Mouse (Mus musculus) B cell, adult 2 months (primary cell): Measurements from ENCODE around the gene Resf1.
A peak's percentile ranks its signal among the peaks of the same experiment; 100 is the strongest.
"Not testable (repeated sequence)": the region's sequence is repeated elsewhere in the genome, so short reads cannot be mapped to it uniquely, and the experiment has no call there.

Experiments used
- DNase-seq, 2 experiments: peaks; one replicate each; pipeline ENCODE4 v3.0.0; 2022

Resf1 gene

DNA sequence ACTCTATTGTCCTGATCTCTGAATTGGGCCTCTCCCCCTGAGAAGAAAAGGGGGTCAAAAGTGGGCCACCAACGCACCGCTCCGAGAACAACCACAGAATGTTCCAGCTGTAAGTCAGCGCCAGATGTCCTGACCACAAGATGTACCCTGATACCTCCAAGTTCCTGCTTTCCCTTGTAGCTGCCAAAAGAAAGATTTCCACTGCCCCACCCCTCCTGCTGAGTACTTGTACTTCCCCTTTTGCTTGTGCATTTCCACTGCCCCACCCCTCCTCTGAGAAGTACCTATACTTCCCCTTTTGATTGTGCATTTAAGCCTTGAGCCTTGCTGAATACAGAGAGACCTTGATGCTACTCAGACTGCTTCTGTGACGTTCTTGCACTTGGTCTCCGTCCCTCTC is 39.0 kb downstream of the Resf1 start:
- DNase-seq, result peak; percentile 74 to 80

- peak in 1 of 2 experiments; percentile 36 for DNase-seq
These were observed 45.7 kb downstream of the Resf1 start for GRCm38 (mm10) chr6:149354826-149355495.

GRCm38 (mm10) chr6:149355799-149356198 is 46.6 kb downstream of the Resf1 start:
- DNase-seq, result not testable (repeated sequence)

DNA sequence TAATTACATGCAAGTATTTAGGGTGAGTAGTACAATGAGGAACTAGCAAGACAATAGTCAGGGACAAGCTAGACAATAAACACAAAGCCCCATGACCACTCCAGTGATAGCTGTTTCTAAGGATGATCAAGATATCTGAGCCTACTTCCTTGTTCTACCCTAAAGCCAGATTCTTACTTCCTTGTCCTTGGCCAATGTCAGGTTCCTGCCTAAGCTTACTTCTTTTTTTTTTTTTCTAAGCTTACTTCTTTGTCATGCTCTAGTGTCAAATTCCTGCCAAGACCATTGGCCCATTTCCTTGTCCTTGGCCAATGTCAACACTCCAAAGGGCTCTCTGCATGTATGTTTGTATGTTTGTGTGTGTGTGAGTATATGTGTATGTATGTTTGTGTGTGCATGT is 47.9 kb downstream of the Resf1 start:
- DNase-seq, result no peak

DNA sequence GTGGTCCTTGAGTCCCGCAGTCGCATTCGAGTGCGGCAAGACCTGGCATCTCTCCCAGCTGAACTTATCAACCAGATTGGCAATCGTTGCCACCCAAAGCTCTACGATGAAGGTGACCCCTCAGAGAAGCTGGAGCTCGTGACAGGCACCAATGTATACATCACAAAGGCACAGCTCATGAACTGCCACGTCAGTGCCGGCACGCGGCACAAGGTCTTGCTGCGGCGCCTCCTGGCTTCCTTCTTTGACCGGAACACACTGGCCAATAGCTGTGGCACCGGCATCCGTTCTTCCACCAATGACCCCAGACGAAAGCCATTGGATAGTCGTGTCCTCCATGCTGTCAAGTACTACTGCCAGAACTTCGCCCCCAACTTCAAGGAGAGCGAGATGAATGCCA is 53.3 kb downstream of the Resf1 start:
- DNase-seq, result not testable (repeated sequence)

DNA sequence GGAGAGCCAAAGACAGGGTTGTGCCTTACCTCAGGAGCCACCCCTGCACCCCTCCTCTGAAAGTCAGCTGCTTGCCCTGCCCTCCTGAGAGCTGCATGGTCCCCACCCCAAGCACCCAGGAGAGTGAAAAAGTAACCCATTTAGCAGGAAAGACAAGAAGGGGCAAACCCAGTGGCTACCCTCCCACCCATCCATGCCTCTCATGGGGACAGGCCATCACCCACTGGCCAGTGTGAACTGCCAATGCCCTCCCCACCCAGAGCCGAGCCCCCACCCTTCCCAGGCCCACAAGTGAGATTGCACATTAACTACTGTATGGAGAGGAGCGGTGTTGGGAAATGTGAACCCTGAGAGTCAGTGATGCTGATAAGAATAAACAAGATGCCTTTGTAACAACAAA is 56.8 kb downstream of the Resf1 start:
- DNase-seq, result not testable (repeated sequence)

DNA sequence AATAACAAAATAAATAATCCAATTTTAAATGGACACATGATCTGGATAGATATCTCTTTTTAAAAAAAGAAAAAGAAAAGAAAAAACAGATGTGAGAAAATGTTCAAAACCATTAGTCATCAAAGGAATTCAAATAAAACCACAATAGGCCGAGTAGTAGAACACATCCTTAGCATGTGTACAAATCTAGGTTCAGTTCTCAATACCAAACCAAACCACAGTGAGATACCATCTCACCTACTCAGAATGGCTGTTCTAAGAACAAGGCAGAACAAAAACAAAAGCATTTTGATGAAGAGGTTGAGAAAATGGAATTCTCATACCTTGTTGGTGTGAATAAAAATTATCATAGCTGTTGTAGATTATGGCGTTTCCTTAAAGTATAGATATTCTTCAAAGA is 57.2 kb downstream of the Resf1 start:
- DNase-seq, result no peak

GRCm38 (mm10) chr6:149374986-149375457 is 65.8 kb downstream of the Resf1 start:
- DNase-seq, result peak; percentile 84 to 87

- DNase-seq, result no peak
These were observed 74.3 kb downstream of the Resf1 start for GRCm38 (mm10) chr6:149383531-149383930.
